Mouse (Mus musculus) ES-E14 (cell line): Measurements from ENCODE around the gene Alkbh4.

Experiments used
- CHD2 ChIP-seq: IDR thresholded peaks from 2 replicates; pipeline ENCODE4 v1.6.1; 2014; ENCODE audit warnings: mild to moderate bottlenecking, low read depth, low read length, inconsistent platforms
- HCFC1 ChIP-seq: IDR thresholded peaks from 2 replicates; pipeline ENCODE4 v1.6.1; 2012; ENCODE audit warnings: low read length, inconsistent platforms, borderline replicate concordance; ENCODE audit not compliant: insufficient read depth
- MAFK ChIP-seq: IDR thresholded peaks from 2 replicates; pipeline ENCODE4 v1.6.1; 2014; ENCODE audit warnings: mild to moderate bottlenecking, low read depth, low read length, inconsistent platforms; ENCODE audit not compliant: insufficient read depth
- ZC3H11A ChIP-seq: IDR thresholded peaks from 2 replicates; pipeline ENCODE4 v1.6.1; 2012; ENCODE audit warnings: low read depth, mild to moderate bottlenecking, inconsistent platforms, low read length, borderline replicate concordance
- ZNF384 ChIP-seq: IDR thresholded peaks from 2 replicates; pipeline ENCODE4 v1.6.1; 2012; ENCODE audit warnings: low read depth, low read length, inconsistent platforms

GRCm38 (mm10) chr5:136169626-136170511, 33.9 kb downstream of the Alkbh4 start:
- no peak for TF ChIP-seq CHD2
- no peak for TF ChIP-seq ZC3H11A
- TF ChIP-seq ZNF384 = no peak
- TF ChIP-seq MAFK = no peak
- no peak for TF ChIP-seq HCFC1
